Mouse (Mus musculus): Measurements from ENCODE around the gene Cmklr1. TPM values are rescaled to one million over a fixed set of nuclear protein-coding genes. Genes with fewer than 3 reads are reported as not detected.
A peak's percentile ranks its signal among the peaks of the same experiment; 100 is the strongest.

Gene Cmklr1
- not detected for polyA plus RNA-seq (2017; shearing (Covaris generic))

- no peak for ATAC-seq
Measured at GRCm38 (mm10) chr5:113650035-113650865, at the start of gene Cmklr1. Gene Cmklr1 (minus strand): TSS chr5:113650426.

GRCm38 (mm10) chr5:113694415-113694814 is 44.2 kb upstream of the Cmklr1 start:
- no peak for ATAC-seq

GRCm38 (mm10) chr5:113694000-113694399 is 43.8 kb upstream of the Cmklr1 start:
- no peak for ATAC-seq

GRCm38 (mm10) chr5:113693196-113693755 is 43.0 kb upstream of the Cmklr1 start:
- no peak for ATAC-seq

GRCm38 (mm10) chr5:113690866-113691265 is 40.6 kb upstream of the Cmklr1 start:
- ATAC-seq = no peak

GRCm38 (mm10) chr5:113690069-113690548 is 39.9 kb upstream of the Cmklr1 start:
- no peak for ATAC-seq

- no peak for ATAC-seq
Measured at GRCm38 (mm10) chr5:113687514-113687913, 37.3 kb upstream of the Cmklr1 start.

GRCm38 (mm10) chr5:113685471-113685870 is 35.2 kb upstream of the Cmklr1 start:
- ATAC-seq = no peak

- no peak for ATAC-seq
Measured at GRCm38 (mm10) chr5:113683246-113683645, 33.0 kb upstream of the Cmklr1 start.

- ATAC-seq = no peak
Measured at GRCm38 (mm10) chr5:113682472-113682871, 32.2 kb upstream of the Cmklr1 start.

- ATAC-seq = no peak
Measured at GRCm38 (mm10) chr5:113681219-113681618, 31.0 kb upstream of the Cmklr1 start.

- ATAC-seq = no peak
Measured at GRCm38 (mm10) chr5:113679509-113679908, 29.3 kb upstream of the Cmklr1 start.

- ATAC-seq = no peak
Measured at GRCm38 (mm10) chr5:113678743-113679452, 28.7 kb upstream of the Cmklr1 start.

GRCm38 (mm10) chr5:113677541-113677940 is 27.3 kb upstream of the Cmklr1 start:
- no peak for ATAC-seq

- no peak for ATAC-seq
Measured at GRCm38 (mm10) chr5:113674851-113675250, 24.6 kb upstream of the Cmklr1 start.

GRCm38 (mm10) chr5:113672456-113672855 is 22.2 kb upstream of the Cmklr1 start:
- peak; percentile 54 for ATAC-seq

- ATAC-seq = peak; percentile 65
Measured at GRCm38 (mm10) chr5:113670597-113670996, 20.4 kb upstream of the Cmklr1 start.

GRCm38 (mm10) chr5:113670110-113670509 is 19.9 kb upstream of the Cmklr1 start:
- no peak for ATAC-seq

- no peak for ATAC-seq
Measured at GRCm38 (mm10) chr5:113664629-113665195, 14.5 kb upstream of the Cmklr1 start.

GRCm38 (mm10) chr5:113664127-113664526 is 13.9 kb upstream of the Cmklr1 start:
- ATAC-seq = no peak

GRCm38 (mm10) chr5:113660872-113661271 is 10.6 kb upstream of the Cmklr1 start:
- no peak for ATAC-seq

- no peak for ATAC-seq
Measured at GRCm38 (mm10) chr5:113654821-113655220, 4.6 kb upstream of the Cmklr1 start.

GRCm38 (mm10) chr5:113654206-113654605 is 4.0 kb upstream of the Cmklr1 start:
- no peak for ATAC-seq
